Mouse (Mus musculus): ENCODE measurements around the gene Atxn2l. TPM values are rescaled to one million over a fixed set of nuclear protein-coding genes. Genes with fewer than 3 reads are reported as not detected.

Gene Atxn2l
- total RNA-seq, 2 experiments from 2014 or later, result 132 to 133 TPM

- no peak for TF ChIP-seq CTCF (conservative IDR thresholded peaks at IDR 0.05)
- no peak overlapping the region for H3K4me3 ChIP-seq
- DNase-seq (ENCODE audit: low spot score in 2 of 2), result no peak
- H3K27ac ChIP-seq, result no peak overlapping the region
Observed at GRCm38 (mm10) chr7:126465246-126466030, 37.8 kb downstream of the Atxn2l start.

- no peak overlapping the region for H3K27ac ChIP-seq
- DNase-seq (ENCODE audit: low spot score in 2 of 2), result no peak
- no peak for TF ChIP-seq CTCF (conservative IDR thresholded peaks at IDR 0.05)
- H3K4me3 ChIP-seq, result no peak overlapping the region
Observed at GRCm38 (mm10) chr7:126464836-126465235, 38.4 kb downstream of the Atxn2l start.

DNA sequence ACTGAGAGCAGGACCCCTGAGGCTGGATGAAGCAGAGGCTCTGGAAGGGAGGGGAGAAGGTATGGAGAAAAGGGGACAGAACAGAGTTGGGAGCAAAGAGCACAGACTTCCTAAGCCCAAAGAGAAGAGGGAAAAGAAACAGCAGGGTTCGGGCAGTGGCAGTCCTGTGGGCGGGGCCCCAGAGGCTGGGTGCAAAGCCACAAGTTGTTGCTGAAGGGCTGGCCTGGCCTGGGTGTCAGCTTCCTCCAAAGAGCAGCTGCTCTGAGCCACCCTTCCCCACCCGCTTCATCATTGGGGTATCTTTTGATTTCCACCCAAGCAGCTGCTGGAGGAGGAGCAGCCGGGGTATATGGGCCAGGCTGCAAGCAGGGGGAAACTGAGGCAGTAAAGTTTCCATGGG, 39.1 kb downstream of the Atxn2l start:
- no peak overlapping the region for H3K27ac ChIP-seq
- TF ChIP-seq CTCF (conservative IDR thresholded peaks at IDR 0.05), result no peak
- DNase-seq (ENCODE audit: low spot score in 2 of 2), result no peak
- no peak overlapping the region for H3K4me3 ChIP-seq

- no peak for TF ChIP-seq CTCF (conservative IDR thresholded peaks at IDR 0.05)
- Histone ChIP-seq H3K4me3 (no peak overlapping the region), H3K27ac (no peak overlapping the region)
- DNase-seq (ENCODE audit: low spot score in 2 of 2), result no peak
Observed at GRCm38 (mm10) chr7:126463547-126463946, 39.7 kb downstream of the Atxn2l start.

GRCm38 (mm10) chr7:126463004-126463403, 40.2 kb downstream of the Atxn2l start, which contains the start of gene Atp2a1:
Gene Atp2a1 (minus strand): TSS chr7:126463108.
- Histone ChIP-seq H3K27ac (no peak within 1 kb of the TSS), H3K4me3 (no peak within 1 kb of the TSS)
- no peak for TF ChIP-seq CTCF (conservative IDR thresholded peaks at IDR 0.05)
- DNase-seq (ENCODE audit: low spot score in 2 of 2), result no peak

DNA sequence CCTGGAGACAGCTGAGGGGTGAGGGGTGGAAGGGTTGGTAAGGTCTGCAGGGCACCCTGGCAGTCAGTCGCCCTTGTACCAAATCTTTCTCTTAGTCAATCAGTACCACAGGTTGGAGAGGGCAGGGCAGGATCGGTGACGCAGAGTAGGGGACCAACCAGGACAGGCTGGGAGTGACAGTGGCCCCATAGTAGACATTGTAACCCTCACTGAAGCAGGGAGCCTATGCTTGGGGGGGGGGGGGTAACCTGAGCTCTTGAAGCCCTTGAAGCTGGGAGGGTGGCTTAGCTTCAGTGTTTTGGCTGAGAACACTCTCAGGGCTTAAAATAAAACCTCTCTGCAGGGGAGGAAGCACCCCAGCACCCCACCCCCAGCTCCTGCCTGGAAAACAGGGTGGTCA, 41.6 kb downstream of the Atxn2l start:
- Histone ChIP-seq H3K4me3 (no peak overlapping the region), H3K27ac (no peak overlapping the region)
- no peak for DNase-seq (ENCODE audit: low spot score in 2 of 2)
- no peak for TF ChIP-seq CTCF (conservative IDR thresholded peaks at IDR 0.05)

DNA sequence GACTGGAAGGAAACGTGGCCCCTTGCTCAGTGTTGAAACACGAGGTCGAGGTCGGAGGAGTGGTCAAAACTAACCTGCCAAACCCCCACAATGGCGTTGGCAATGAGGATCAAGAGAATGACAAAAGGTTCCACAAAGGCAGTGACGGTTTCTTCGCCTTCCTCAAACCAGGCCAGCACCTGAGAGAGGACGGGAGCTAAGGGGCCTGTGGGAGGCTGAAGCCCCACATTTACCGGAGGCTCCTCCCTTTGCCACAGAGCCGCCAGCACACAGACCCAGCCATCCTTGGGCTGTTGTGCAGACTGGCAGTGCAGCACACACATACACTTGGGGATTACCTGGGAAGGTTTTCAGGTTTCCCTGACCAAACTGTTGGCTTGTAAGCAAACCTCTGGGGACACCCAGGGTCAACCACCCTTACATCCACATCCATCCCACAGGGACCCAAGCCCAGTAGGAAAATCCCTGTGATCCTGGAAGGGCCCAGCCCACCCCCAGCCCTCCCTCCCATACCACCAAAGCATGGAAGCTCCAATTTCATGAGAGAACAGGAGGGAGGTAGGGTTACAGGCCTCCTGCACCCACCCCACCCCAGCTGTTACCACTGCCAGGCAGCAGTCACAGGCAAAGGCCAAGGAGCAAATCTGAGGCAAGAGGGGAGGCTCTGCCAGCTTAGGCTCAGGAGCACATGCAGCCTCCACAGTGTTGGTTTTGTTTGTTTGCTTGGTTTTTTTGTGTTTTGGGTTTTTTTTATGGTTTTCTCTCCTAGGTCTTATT, 42.4 kb downstream of the Atxn2l start:
- H3K4me3 ChIP-seq, result no peak overlapping the region
- H3K27ac ChIP-seq, result no peak overlapping the region
- no peak for TF ChIP-seq CTCF (conservative IDR thresholded peaks at IDR 0.05)
- no peak for DNase-seq (ENCODE audit: low spot score in 2 of 2)

- H3K27ac ChIP-seq, result no peak overlapping the region
- no peak for TF ChIP-seq CTCF (conservative IDR thresholded peaks at IDR 0.05)
- H3K4me3 ChIP-seq, result no peak overlapping the region
- DNase-seq (ENCODE audit: low spot score in 2 of 2), result no peak
Observed at GRCm38 (mm10) chr7:126458844-126459618, 44.2 kb downstream of the Atxn2l start.

GRCm38 (mm10) chr7:126458225-126458624, 45.0 kb downstream of the Atxn2l start:
- no peak for DNase-seq (ENCODE audit: low spot score in 2 of 2)
- no peak for TF ChIP-seq CTCF (conservative IDR thresholded peaks at IDR 0.05)
- Histone ChIP-seq H3K27ac (no peak overlapping the region), H3K4me3 (no peak overlapping the region)

DNA sequence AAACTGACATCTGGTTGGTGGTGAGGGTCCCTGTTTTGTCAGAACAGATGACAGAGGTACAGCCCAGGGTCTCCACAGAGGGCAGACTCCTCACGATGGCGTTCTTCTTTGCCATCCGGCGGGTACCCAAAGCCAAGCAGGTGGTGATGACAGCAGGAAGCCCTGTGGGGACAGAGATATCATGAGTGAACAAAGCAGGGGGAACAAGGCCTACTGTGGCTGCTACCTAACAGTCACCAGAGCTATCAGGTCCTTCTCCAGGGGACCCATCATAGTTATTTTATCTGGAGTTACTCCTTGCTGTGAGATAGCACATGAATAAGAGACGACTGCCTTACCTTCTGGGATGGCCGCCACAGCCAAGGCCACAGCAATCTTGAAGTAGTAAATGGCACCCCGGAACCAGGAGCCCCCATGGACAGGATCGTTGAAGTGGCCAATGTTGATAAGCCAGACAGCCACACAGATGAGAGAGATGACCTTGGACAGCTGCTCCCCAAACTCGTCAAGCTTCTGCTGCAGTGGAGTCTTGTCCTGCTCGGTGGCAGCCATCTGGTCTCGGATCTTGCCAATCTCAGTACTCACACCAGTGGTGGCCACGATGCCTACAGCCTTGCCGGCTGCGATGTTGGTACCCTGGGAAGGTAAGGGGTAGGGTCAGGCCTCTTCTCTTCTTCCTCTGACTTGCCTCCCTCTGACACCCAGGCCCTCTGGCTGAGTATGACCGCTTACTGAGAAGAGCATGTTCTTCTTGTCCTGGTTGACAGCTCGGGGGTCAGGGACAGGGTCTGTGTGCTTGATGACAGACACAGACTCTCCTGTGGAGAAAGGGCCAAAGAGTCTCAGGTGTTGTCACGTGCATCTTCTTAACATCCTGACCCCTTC, 46.6 kb downstream of the Atxn2l start:
- no peak for TF ChIP-seq CTCF (conservative IDR thresholded peaks at IDR 0.05)
- Histone ChIP-seq H3K27ac (no peak overlapping the region), H3K4me3 (no peak overlapping the region)
- no peak for DNase-seq (ENCODE audit: low spot score in 2 of 2)

DNA sequence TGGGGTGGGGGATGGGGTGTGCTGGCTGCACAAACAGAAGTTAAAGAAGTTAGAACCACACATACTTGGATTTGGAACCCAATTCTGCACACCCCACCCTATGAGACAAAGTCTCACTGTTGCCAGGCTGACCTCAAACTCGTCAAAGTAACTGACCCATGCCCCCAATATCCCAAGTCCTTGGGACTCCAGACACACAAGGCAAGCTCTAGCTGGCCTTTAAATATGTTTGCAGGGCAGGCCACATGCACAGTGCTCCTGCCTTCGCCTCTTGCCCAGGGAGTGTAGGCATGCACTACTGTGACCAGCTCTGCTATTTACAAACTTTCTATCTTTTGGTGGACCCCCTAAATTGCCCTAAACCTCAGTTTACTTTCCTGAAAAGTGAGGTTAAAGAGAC, 48.0 kb downstream of the Atxn2l start:
- Histone ChIP-seq H3K27ac (no peak overlapping the region), H3K4me3 (no peak overlapping the region)
- no peak for TF ChIP-seq CTCF (conservative IDR thresholded peaks at IDR 0.05)
- no peak for DNase-seq (ENCODE audit: low spot score in 2 of 2)

DNA sequence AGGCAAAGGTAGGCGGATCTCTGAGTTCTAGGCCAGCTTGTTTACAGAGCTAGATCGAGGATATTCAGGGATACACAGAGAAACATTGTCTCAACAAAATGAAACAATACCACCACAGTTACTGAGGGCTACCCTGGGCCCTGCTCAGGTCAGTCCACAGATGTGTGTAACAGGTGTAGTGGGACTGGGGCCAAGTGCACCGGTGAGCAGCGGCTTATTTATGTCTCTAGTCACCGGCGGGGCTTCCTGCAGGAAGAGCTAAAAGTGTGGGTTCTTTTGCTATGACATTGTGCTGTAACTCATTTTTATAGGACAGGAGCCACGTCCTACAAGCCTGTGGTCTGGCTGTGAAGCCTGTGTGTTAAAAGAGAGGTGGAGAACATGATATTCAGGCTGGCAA, 49.4 kb downstream of the Atxn2l start:
- Histone ChIP-seq H3K4me3 (no peak overlapping the region), H3K27ac (no peak overlapping the region)
- no peak for DNase-seq (ENCODE audit: low spot score in 2 of 2)
- no peak for TF ChIP-seq CTCF (conservative IDR thresholded peaks at IDR 0.05)

All from layer of hippocampus, adult 2 months (tissue).